Comparison of ENCODE assay signal across 22 mouse cellular contexts in genomic region chr2:71340126-71340525, GRCm38 (mm10). TPM values are rescaled to one million over a fixed set of nuclear protein-coding genes. Genes with fewer than 3 reads are reported as not detected.
A peak's percentile ranks its signal among the peaks of the same experiment; 100 is the strongest.
DNase-seq lines count a peak whose midpoint lies in the region; ATAC-seq lines count a peak whose summit lies in the region.
"Had no signal": no experiment of that assay in that cellular context is flagged by ENCODE, and none has a peak within 500 bp of the region (broad histone marks: within the 10 kb centered on the region; RNA-seq: fewer than 3 reads in every experiment).

No protein-coding gene starts in this region.

- H3K9me3 ChIP-seq in heart, embryonic 14.5 days (ENCODE audit: control insufficient read depth, low read length) = no peaks in the 10 kb centered on the region
- H3K9me3 ChIP-seq: embryonic facial prominence, embryonic 13.5 days; forebrain, embryonic 12.5 days had no signal

- peak overlapping the region; percentile 31 for H3K4me2 ChIP-seq in heart, embryonic 14.5 days (ENCODE audit: low read length)
- H3K4me2 ChIP-seq: embryonic facial prominence, embryonic 13.5 days; forebrain, embryonic 12.5 days; hindbrain, embryonic 14.5 days had no signal

- no peak overlapping the region for H3K4me3 ChIP-seq in heart, embryonic 14.5 days (ENCODE audit: control insufficient read depth in 1 of 2, insufficient read depth in 1 of 2, low read depth in 1 of 2, low read length in 2 of 2)
- H3K4me3 ChIP-seq: embryonic facial prominence, embryonic 13.5 days; forebrain, embryonic 12.5 days; hindbrain, embryonic 10.5 days had no signal

- H3K4me1 ChIP-seq in heart, embryonic 14.5 days (ENCODE audit: control insufficient read depth in 2 of 2, insufficient read depth in 2 of 2, low read length in 2 of 2) = peaks cover 3 to 11% of the 10 kb centered on the region in 2 experiments
- H3K4me1 ChIP-seq: embryonic facial prominence, embryonic 13.5 days; forebrain, embryonic 12.5 days; hindbrain, embryonic 10.5 days had no signal

- H3K36me3 ChIP-seq in heart, embryonic 14.5 days (ENCODE audit: control insufficient read depth, insufficient read depth, low read length) = peaks cover 45% of the 10 kb centered on the region

- DNase-seq in heart, adult 11 months = peak; percentile 61
- DNase-seq in heart, postnatal 25 days (ENCODE audit: low spot score) = no peak
- no peak for DNase-seq in heart, postnatal 14 days
- peak; percentile 47 for DNase-seq in A20 (ENCODE audit: low read depth, low spot score)
- peak; percentile 45 for DNase-seq in skeletal muscle tissue, adult 2 months (ENCODE audit: low read depth, low spot score)
- DNase-seq: adrenal gland, adult 2 months; adrenal gland, postnatal 25 days; cerebellum, adult 18-20 months; cerebellum, adult 9-11 months; cerebellum, postnatal 36 days; gastrocnemius, postnatal 25 days; kidney, adult 2 months had no signal

- intact Hi-C loops in heart, postnatal 25 days (cut with DNase I) = no loop called here
- intact Hi-C loops in heart, postnatal 14 days (cut with DNase I) = no loop called here

- H3K9ac ChIP-seq in heart, embryonic 14.5 days (ENCODE audit: low read length) = no peak overlapping the region
- H3K9ac ChIP-seq: embryonic facial prominence, embryonic 13.5 days; forebrain, embryonic 12.5 days; hindbrain, embryonic 14.5 days had no signal

- peak overlapping the region; percentile 33 to 60; a peak in 3 of 4 replicates for H3K27ac ChIP-seq in heart, embryonic 14.5 days (replicated peaks in 1 of 2; ENCODE audit: control insufficient read depth in 1 of 2, insufficient read depth in 1 of 2, low read depth in 2 of 2, low read length in 2 of 2)
- H3K27ac ChIP-seq: embryonic facial prominence, embryonic 13.5 days; forebrain, embryonic 12.5 days; hindbrain, embryonic 10.5 days; hindbrain, embryonic 14.5 days had no signal

- no peak for ATAC-seq in heart, embryonic 14.5 days (ENCODE audit: insufficient number of reproducible peaks, insufficient read depth, low FRiP score, low read depth)
- ATAC-seq in megakaryocyte progenitor cell, adult 5-6 weeks (replicated peaks; ENCODE audit: poor library complexity) = no peak
- ATAC-seq: forebrain, embryonic 16.5 days; intestine, embryonic 16.5 days; Patski had no signal

- WGBS in heart, embryonic 14.5 days = 37% methylated on average over 5 of the region's 5 CpGs

- H3K27me3 ChIP-seq in heart, embryonic 14.5 days (ENCODE audit: control insufficient read depth, insufficient read depth, low read length) = no peaks in the 10 kb centered on the region
- H3K27me3 ChIP-seq: CH12.LX; embryonic facial prominence, embryonic 13.5 days; forebrain, embryonic 12.5 days; Patski had no signal

RNA-seq across cellular contexts. Expression of gene Slc25a12, which starts 27.4 kb away (rescaled TPM):
- total RNA-seq in heart, postnatal 25 days (2021) = 100 to 1,000 TPM; 264 to 279 TPM
- 118 and 123 TPM in 2 replicates for polyA plus RNA-seq in heart, embryonic 14.5 days (2014; fragmentation: Nextera tagmentation; extraction: Ambion mirVana)
- total RNA-seq in heart, postnatal 14 days (2021) = 100 to 1,000 TPM; 242 to 245 TPM
- total RNA-seq in megakaryocyte progenitor cell, adult 5-6 weeks (2015) = 51.5 and 73.0 TPM in 2 replicates
- 78.3 and 79.2 TPM in 2 replicates for total RNA-seq in megakaryocyte progenitor cell, adult 5-6 weeks (2017)

RNA-seq across cellular contexts. Expression of gene Hat1, which starts 48.6 kb away (rescaled TPM):
- total RNA-seq in heart, postnatal 25 days (2021) = 10 to 100 TPM; 26.6 to 29.6 TPM
- 107 TPM in 2 replicates for polyA plus RNA-seq in heart, embryonic 14.5 days (2014; fragmentation: Nextera tagmentation; extraction: Ambion mirVana)
- total RNA-seq in heart, postnatal 14 days (2021) = 10 to 100 TPM; 27.5 to 31.4 TPM
- total RNA-seq in megakaryocyte progenitor cell, adult 5-6 weeks (2015) = 178 and 189 TPM in 2 replicates
- total RNA-seq in megakaryocyte progenitor cell, adult 5-6 weeks (2017) = 192 and 193 TPM in 2 replicates

Comparison
In these comparisons a context has a peak if more than half of its experiments do, and no peak if none do; other contexts are left out.
1. DNase-seq: peak in heart, adult 11 months (single experiment), A20 (single experiment) and skeletal muscle tissue, adult 2 months (single experiment); none in heart, postnatal 25 days (single experiment) and heart, postnatal 14 days (0 of 2).
2. RNA of gene Hat1, which starts 48.6 kb away (total RNA-seq): 178 to 193 TPM in megakaryocyte progenitor cell, adult 5-6 weeks; 27.5 to 31.4 TPM in heart, postnatal 14 days and 26.6 to 29.6 TPM in heart, postnatal 25 days; every median in the first group is over 4 times any median in the second.